Mouse (Mus musculus): ENCODE results near the gene Olfr1469. TPM values are rescaled to one million over a fixed set of nuclear protein-coding genes. Genes with fewer than 3 reads are reported as not detected.
"Not testable (repeated sequence)": the region's sequence is repeated elsewhere in the genome, so short reads cannot be mapped to it uniquely, and the experiment has no call there.

Olfr1469 gene
- polyA plus RNA-seq (2016; fragmentation: Nextera tagmentation; extraction: Ambion mirVana) = not detected in 2 replicates

- Histone ChIP-seq H3K9ac (no peak within 1 kb of the TSS), H3K4me3 (replicated peaks) (no peak within 1 kb of the TSS), H3K27me3 (no peaks in the 10 kb centered on the region), H3K9me3 (peaks cover 19% of the 10 kb centered on the region), H3K27ac (no peak within 1 kb of the TSS), H3K4me2 (no peak within 1 kb of the TSS), H3K36me3 (replicated peaks) (no peaks in the 10 kb centered on the region), H3K4me1 (no peaks in the 10 kb centered on the region)
- 87% methylated on average over 2 of the region's 2 CpGs for WGBS
- ATAC-seq (ENCODE audit: low FRiP score) = no peak
These were observed at the start of gene Olfr1469 for GRCm38 (mm10) chr19:13407549-13407948. Gene Olfr1469, plus strand, starts transcription at chr19:13407849.

- H3K4me1 ChIP-seq = no peaks in the 10 kb centered on the region
- 76% methylated on average over 2 of the region's 2 CpGs for WGBS
- ATAC-seq (ENCODE audit: low FRiP score) = no peak
- H3K27ac ChIP-seq = no peak within 1 kb of the TSS
- H3K9me3 ChIP-seq = peaks cover 12% of the 10 kb centered on the region
- no peak within 1 kb of the TSS for H3K9ac ChIP-seq
- H3K4me3 ChIP-seq (replicated peaks) = no peak within 1 kb of the TSS
- no peak within 1 kb of the TSS for H3K4me2 ChIP-seq
- H3K27me3 ChIP-seq = no peaks in the 10 kb centered on the region
- H3K36me3 ChIP-seq (replicated peaks) = no peaks in the 10 kb centered on the region
These were observed 45.7 kb upstream of the Olfr1469 start, which contains the start of gene Olfr1467 for GRCm38 (mm10) chr19:13361936-13362335. Gene Olfr1467, plus strand, starts transcription at chr19:13362236.

GRCm38 (mm10) chr19:13443109-13443508 lies 35.5 kb downstream of the Olfr1469 start, which contains the start of gene Olfr1471:
Gene Olfr1471, plus strand, starts transcription at chr19:13443409.
- not testable (repeated sequence) for H3K36me3 ChIP-seq (replicated peaks); H3K4me1 ChIP-seq; ATAC-seq (ENCODE audit: low FRiP score); H3K9ac ChIP-seq; H3K4me3 ChIP-seq (replicated peaks); H3K4me2 ChIP-seq; H3K27ac ChIP-seq; H3K9me3 ChIP-seq; H3K27me3 ChIP-seq
- 69% methylated on average over 2 of the region's 2 CpGs for WGBS

- WGBS = 84% methylated on average over 1 of the region's 1 CpGs
- ATAC-seq (ENCODE audit: low FRiP score) = no peak
These were observed 48.3 kb downstream of the Olfr1469 start, which contains the start of gene Olfr1472 for GRCm38 (mm10) chr19:13455986-13456385. Gene Olfr1472, minus strand, starts transcription at chr19:13456086.

More at GRCm38 (mm10) chr19:13455986-13456385, 48.3 kb downstream of the Olfr1469 start, which contains the start of gene Olfr1472:
- Histone ChIP-seq H3K27ac (no peak within 1 kb of the TSS), H3K9ac (no peak within 1 kb of the TSS), H3K4me3 (replicated peaks) (no peak within 1 kb of the TSS), H3K9me3 (peaks cover 24% of the 10 kb centered on the region; the same call in 1 of the 2 replicates), H3K36me3 (replicated peaks) (no peaks in the 10 kb centered on the region), H3K4me2 (no peak within 1 kb of the TSS), H3K27me3 (no peaks in the 10 kb centered on the region), H3K4me1 (no peaks in the 10 kb centered on the region)

Other genes with a start within 250 kb of the Olfr1469 start
- gene Olfr1461, start 244.8 kb upstream of the Olfr1469 start, polyA plus RNA-seq (2016; fragmentation: Nextera tagmentation; extraction: Ambion mirVana) = not detected in 2 replicates
- not detected in 2 replicates for gene Olfr1462, start 222.1 kb upstream of the Olfr1469 start, polyA plus RNA-seq (2016; fragmentation: Nextera tagmentation; extraction: Ambion mirVana)
- not detected in 2 replicates for gene Olfr1463, start 176.5 kb upstream of the Olfr1469 start, polyA plus RNA-seq (2016; fragmentation: Nextera tagmentation; extraction: Ambion mirVana)
- not detected in 2 replicates for gene Olfr1465, start 92.3 kb upstream of the Olfr1469 start, polyA plus RNA-seq (2016; fragmentation: Nextera tagmentation; extraction: Ambion mirVana)
- gene Olfr1466, start 69.0 kb upstream of the Olfr1469 start, polyA plus RNA-seq (2016; fragmentation: Nextera tagmentation; extraction: Ambion mirVana) = not detected in 2 replicates
- not detected in 2 replicates for gene Olfr1467, start 45.6 kb upstream of the Olfr1469 start, polyA plus RNA-seq (2016; fragmentation: Nextera tagmentation; extraction: Ambion mirVana)
- not detected in 2 replicates for gene Olfr1471, start 35.6 kb downstream of the Olfr1469 start, polyA plus RNA-seq (2016; fragmentation: Nextera tagmentation; extraction: Ambion mirVana)
- gene Olfr1472, start 48.2 kb downstream of the Olfr1469 start, polyA plus RNA-seq (2016; fragmentation: Nextera tagmentation; extraction: Ambion mirVana) = not detected in 2 replicates
- gene Olfr1474, start 61.7 kb downstream of the Olfr1469 start, polyA plus RNA-seq (2016; fragmentation: Nextera tagmentation; extraction: Ambion mirVana) = not detected in 2 replicates
- gene Olfr1475, start 72.3 kb downstream of the Olfr1469 start, polyA plus RNA-seq (2016; fragmentation: Nextera tagmentation; extraction: Ambion mirVana) = not detected in 2 replicates
- gene Olfr1477, start 92.7 kb downstream of the Olfr1469 start, polyA plus RNA-seq (2016; fragmentation: Nextera tagmentation; extraction: Ambion mirVana) = not detected in 2 replicates
- gene Olfr1480, start 120.1 kb downstream of the Olfr1469 start, polyA plus RNA-seq (2016; fragmentation: Nextera tagmentation; extraction: Ambion mirVana) = not detected in 2 replicates
- gene Olfr1484, start 175.7 kb downstream of the Olfr1469 start, polyA plus RNA-seq (2016; fragmentation: Nextera tagmentation; extraction: Ambion mirVana) = not detected in 2 replicates
- gene Olfr1487, start 209.5 kb downstream of the Olfr1469 start, polyA plus RNA-seq (2016; fragmentation: Nextera tagmentation; extraction: Ambion mirVana) = not detected in 2 replicates
- not detected in 2 replicates for gene Olfr1489, start 223.8 kb downstream of the Olfr1469 start, polyA plus RNA-seq (2016; fragmentation: Nextera tagmentation; extraction: Ambion mirVana)
- not detected in 2 replicates for gene Olfr1490, start 243.2 kb downstream of the Olfr1469 start, polyA plus RNA-seq (2016; fragmentation: Nextera tagmentation; extraction: Ambion mirVana)